Mouse (Mus musculus) gastrocnemius, postnatal 25 days (tissue): Measurements from ENCODE around the gene Pdcd2l. TPM values are rescaled to one million over a fixed set of nuclear protein-coding genes. Genes with fewer than 3 reads are reported as not detected.
"Not testable (repeated sequence)": the region's sequence is repeated elsewhere in the genome, so short reads cannot be mapped to it uniquely, and the experiment has no call there.

ENCODE experiments used
- DNase-seq: peaks from one replicate; pipeline ENCODE4 v3.0.0; 2022
- total RNA-seq, 2 experiments: library from RNA; stranded (reverse); gene quantifications; 1 replicate in 1 of 2; 2 replicates in 1 of 2; pipeline ENCODE4 v1.2.3; 2021

Gene Pdcd2l
- total RNA-seq, 2 experiments from 2014 or later, result 14.3 to 15.9 TPM

DNA sequence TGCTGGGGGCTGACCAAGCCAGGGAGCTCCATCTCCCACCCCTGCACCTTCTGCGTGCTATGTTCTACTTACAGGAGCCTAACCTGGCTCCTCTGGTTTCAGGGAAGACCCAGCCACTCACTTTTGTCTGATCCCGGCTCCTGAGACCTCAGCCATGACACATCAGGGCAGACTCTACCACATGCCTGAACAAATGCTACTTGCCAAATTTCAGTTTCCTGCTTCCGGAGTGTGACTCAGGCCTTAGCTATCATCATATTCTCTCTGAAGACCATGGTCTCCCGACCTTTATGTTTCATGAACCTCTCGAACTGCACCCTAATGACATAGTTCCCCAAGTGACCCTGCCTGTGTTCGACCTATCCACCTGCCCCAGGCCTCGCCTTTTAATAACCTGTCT lies 16.8 kb upstream of the Pdcd2l start:
- DNase-seq, result no peak

DNA sequence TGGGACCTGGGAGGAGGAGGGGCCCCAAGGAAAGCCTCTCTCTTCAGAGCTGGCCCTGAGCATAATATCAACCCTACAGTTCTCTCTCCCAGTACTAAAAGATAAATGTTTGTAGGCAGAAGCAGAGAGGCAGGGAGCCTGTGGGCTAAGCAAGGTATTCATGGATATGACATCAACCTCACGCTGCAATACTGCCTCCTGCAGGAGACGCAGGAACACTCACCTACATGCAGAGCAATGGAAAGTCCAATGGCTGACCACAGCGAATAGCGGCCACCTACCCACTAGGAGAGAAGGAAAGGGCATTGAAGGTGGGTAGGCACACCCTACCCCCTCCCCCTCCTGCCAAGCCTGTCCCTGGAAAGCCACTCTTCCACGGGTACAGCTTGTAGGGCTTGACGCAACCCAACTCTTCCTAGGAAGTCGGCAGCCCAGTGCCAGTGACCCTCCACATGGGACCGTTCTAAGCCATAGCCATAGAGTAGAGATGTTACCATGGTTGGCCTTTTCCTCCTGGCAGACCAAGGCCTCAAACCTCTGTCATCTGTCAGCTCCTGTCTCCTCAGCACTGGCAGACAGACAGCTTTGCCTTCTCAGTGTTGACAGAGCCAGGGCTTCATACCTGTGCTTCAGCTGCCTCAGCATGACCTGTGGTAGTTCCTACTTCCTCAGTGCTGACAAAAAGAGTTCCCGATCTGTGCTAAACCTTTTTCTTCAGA lies 11.7 kb upstream of the Pdcd2l start:
- peak; percentile 21 for DNase-seq

DNA sequence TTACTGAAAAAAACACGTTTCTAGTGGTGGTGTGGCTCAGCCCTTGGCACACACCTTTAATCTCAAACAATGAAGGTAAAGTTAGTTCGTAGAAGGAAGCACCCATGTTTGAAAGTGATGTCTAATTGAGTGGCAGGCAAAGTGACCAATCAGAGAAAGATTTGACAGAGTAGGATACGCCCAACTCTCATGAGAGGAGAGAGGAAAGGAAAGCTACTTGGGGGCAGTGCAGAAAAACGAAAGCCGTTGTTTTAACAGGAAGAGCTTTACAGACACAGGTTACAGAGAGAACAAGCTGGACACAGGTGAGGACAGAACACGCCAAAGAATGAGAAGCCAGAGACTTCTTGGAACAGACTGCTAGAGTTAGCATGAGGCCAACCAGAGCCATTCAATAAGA lies 9.9 kb upstream of the Pdcd2l start:
- DNase-seq, result no peak

DNA sequence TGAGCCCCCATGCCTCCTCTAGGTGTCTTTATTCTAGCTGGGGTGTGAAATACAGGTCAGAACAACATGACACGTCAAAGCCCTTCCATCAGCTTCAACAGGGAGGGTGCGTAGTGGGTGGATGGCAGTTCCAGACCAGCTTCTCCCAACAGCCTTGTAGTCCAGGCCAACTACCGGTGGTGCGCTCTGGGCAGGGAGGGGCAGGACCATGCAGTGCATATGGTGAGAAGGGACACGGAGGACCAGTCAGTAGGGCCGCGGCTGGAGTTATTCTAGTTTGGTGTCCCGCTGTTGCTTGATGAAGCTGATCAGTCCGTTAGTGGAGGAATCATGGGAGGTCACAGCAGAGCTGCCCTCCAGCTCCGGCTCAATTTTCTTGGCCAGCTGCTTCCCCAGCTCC lies 5.7 kb upstream of the Pdcd2l start:
- not testable (repeated sequence) for DNase-seq

DNA sequence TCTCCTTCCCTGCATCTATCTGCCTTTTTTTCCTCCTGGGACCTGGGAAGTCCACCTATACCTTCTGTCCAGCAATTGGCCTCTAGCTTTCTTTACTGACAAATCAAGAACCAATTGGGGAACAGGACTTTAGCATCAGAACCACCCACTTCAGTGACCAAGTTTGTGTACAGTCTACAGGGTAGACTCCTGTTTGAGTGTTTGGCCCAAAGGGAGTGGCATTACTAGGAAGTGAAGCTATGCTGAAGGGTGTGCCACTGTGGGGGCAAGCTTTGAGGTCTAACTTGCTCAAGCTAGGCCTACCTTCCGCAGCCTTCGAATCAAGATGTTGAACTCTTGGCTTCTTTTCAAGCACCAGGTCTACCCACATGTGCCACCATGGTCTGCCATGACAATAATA lies 4.4 kb upstream of the Pdcd2l start:
- no peak for DNase-seq

DNA sequence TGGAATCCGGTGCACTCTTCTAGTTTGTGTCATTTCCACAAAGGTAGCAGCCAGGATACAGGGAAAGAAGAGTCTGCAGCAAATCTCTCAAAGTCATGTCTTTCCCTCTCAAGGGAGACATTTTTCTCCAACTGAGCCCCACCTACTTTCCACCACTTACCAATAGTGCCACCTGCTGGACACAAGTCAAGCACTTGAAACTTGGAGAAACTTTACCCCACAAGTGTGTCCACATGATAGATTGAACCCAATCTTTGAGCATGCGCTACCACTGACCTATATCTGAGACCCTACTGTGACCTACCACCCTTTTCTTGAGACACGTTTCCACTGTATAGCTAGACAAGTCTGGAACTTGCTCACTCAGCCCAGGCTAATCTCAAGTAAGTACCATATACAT lies 1.9 kb upstream of the Pdcd2l start:
- no peak for DNase-seq

DNA sequence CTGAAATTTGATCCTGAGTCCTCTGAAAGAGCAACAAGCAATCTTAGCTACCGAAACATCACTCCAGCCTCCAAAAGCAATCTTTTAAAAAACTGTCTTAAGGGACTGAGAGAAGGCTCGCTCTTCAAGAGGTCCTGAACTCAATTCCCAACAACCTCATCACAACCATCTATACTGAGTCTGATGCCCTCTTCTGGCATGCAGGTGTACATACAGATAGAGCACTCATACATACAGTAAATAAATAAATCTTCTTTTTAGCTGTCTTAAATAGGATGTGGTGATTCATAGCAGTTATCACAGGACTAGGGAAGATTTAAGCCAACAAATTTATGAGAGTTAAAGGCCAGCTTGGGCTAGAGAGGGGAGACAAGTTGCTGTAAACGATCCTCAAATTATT lies 829 bp downstream of the Pdcd2l start:
- no peak for DNase-seq

DNA sequence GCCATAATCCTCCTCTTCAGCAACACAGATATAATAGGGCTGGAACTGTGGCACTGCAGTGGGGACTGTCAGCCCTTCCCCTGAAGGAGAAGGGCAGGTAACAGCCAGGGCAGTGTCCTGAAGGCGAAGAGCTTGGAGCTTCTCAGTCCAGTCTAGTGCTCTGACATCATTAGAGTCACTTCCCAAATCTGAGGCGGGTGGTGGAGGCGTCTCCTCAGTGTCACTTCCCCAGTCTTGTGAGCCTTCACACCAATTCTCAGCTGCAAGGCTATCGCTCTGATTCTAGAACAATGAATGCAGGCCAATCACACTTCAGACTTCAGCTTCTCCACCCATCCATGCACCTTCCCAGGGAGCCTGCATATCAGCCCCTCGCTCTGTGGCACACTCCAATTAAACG lies 3.6 kb downstream of the Pdcd2l start:
- DNase-seq, result no peak

DNA sequence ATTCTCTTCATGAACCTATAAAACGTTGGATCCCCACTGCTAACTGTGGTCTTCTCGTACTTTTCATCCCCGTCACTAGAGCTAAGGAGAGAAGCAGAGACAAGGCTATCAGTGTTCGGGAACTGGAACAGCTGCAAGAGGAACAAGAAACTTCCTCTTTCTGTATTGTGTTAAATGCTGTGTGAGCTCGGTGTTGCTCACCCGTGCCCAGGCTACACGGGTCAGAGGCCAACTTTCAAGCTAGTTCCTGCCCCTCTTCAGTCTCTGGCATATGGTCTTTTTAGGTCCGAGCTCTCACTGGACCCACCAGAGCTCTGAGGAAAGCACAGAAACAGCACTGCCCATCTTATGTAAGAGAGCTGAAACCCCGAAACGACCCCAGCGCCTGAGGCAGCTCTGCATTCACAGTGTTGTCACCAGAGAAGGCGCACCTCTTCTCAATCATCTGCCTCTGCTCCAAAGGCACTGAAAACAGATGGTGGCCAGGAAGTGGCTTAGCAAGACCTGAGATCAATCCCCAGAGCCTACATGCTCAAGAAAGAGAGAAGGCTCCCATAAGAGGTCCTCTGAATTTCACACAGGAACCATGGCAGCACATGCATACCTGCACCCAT lies 7.0 kb downstream of the Pdcd2l start:
- DNase-seq, result no peak

DNA sequence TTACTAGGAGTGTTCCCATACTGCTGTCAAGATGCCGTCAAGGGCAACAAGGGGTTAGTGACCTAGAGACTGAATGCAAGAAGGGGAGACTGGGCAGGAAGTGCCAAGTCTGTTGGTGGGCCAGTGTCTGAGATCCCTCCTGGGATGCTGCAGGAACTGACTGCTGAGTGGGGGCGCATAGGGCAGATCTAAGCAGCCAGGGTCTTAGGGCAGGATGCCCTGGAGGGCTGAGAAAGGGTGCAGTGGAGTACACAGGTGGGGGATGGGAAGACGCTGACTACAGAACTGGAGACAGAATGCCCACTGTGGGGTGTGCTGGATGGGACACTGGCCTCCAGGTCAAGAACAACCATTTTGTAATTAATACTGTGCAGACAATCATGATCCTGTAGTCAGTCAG lies 12.7 kb downstream of the Pdcd2l start:
- no peak for DNase-seq

DNA sequence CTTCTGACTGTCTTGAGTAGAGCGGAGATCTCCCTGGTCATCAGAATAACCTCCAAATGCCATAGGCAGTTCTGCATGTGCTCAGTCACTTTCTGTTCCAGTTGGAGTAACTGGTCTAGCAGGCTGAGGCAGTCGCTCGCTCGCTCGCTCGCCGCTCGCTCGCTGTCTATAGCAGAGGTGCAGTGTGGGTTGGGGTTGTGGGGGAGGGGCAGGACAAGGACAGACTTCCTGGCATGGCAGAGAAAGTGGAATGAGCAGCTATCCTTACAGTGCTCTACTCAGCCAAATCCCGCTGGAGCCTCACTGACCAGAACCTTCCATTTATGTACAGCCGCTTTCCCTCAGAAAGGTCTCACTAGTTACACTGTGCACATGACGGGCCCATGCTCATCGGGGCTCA lies 13.1 kb downstream of the Pdcd2l start:
- DNase-seq, result no peak

DNA sequence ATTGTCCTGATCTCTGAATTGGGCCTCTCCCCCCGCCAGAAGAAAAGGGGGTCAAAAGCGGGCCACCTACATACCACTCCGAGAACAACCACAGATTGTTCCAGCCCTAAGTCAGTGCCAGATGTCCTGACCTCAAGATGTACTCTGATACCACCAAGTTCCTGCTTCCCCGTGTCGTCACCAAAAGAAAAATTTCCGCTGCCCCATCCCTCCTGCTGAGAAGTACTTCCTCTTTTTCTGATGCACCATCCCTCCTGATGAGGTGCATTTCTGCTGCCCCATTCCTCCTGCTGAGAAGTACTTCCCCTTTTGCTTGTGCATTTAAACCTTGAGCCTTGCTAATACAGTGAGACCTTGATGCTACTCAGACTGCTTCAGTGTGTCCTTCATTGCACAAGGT lies 20.2 kb downstream of the Pdcd2l start:
- not testable (repeated sequence) for DNase-seq

DNA sequence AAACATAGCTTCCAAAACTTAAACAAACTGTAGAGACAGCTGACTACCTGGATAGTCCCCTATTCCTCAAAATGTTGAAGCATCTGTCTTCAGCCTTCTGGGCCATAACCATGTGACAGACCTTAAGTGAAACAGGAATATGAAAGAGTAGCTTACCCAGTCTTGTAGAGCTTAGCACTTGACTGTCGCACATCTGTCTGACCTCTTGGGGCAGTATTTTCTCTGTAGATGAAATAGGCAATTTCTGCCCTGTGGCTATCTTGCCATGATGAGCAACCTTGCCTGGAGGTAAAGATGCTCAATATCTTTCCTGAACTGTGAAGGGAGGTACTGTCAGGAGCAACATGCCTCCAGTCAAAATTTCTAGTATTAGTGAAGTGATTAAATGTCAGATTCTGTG lies 24.2 kb downstream of the Pdcd2l start:
- no peak for DNase-seq

DNA sequence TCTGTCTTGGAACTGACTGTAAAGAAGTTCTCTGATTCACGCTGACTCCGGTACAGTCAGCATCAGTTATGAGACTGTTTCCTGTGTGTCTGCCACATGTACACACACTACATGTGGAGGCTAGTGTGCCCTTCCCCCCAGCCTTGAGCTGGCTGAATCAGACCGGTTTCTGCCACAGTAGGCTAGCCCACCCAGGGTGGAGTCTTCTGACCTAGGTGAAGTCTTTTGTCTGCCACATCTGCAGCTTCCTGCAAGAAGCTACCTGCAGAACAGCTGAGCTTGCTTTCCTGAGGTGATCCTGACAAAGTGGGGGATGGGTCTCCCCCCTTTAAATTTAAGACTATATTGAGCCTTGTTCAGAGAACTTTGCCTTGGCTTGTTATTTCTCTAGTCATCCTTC lies 27.0 kb downstream of the Pdcd2l start, which contains the start of gene Uba2:
Gene Uba2, minus strand, starts transcription at position 146 of the 400 bp plus-strand sequence.
- no peak for DNase-seq

DNA sequence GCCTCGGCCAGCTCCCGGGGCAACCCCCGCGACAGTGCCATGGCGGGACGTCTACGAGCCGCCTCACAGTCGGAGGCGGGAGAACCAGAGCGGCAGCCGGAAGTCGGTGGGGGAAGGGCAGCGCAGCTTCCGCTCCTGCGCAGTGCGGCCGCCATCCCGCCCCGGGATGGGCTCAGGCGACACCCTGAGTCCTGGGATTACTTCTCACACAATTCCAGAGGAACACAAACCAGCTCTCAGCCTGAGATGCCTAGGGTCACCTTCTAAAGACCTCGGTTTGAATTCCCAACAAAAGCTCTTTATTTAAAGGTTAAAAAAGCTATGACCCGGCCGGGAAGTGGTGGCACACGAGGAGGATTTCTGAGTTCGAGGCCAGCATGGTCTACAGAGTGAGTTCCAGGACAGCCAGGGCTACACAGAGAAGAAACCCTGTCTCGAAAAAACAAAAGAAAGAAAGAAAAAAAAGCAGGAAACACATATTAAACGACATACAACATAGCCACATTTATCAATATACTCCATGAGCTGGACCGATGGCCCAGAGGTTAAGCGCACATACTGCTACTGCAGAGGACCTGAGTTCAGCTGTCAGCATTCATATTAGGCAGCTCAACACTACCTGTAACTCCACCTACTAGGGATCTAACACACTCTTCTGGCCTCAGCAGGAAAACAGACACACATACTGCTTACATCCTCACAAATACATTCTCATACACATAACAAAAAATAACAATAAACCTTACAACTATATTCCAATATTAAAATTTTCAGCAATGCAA lies 27.8 kb downstream of the Pdcd2l start:
- peak; percentile 89 for DNase-seq

DNA sequence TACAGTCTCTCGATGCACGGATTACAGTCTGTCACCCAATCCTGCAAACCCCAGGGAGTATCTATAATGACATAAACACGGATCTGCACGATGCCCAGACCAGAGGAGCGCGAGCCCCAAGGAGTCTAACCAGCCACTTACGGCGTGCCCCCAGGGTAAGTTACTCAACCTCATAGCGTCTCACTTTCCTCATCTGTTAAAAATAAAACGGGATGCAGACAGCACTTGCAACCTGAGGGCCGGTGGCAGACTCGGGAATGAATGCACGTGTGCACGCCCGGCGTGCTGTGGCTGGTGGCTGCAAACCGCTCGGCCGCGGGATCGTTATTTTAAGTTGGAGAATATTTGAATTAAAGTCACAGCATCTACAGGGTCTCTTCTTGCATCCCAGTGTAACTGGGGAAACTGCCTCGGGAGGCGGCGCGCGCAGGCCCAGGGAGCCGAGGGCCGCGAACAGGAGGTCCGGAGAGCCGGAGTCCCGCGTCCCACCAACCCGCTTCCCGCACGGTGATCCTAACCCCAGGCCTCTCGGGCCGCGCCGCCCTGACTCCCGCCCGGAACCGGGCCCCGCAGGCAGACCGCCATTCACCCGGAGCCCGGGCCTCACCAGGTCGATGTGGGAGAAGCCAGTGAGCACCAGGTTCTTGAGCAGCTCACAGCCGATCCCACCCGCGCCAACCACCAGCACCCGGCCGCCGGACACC lies 28.5 kb downstream of the Pdcd2l start:
- peak; percentile 42 for DNase-seq

DNA sequence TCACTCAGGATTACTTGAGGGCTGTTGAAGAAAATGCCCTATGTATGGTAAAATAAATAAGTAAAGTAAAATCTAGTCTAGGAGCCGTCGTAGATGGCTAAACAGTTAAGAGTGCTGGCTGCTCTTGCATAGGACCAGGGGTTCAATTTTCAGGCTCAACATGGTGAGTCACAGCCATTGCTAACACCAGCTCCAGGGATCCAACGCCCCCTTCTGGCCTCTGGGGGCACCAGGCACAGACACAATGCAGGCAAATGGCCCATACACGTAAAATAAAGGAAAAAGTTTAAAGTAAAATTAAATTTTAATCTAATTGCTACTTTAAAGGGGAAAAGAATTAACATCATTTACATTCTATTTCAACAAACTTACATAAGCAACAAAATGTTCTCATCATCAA lies 29.6 kb downstream of the Pdcd2l start:
- no peak for DNase-seq

DNA sequence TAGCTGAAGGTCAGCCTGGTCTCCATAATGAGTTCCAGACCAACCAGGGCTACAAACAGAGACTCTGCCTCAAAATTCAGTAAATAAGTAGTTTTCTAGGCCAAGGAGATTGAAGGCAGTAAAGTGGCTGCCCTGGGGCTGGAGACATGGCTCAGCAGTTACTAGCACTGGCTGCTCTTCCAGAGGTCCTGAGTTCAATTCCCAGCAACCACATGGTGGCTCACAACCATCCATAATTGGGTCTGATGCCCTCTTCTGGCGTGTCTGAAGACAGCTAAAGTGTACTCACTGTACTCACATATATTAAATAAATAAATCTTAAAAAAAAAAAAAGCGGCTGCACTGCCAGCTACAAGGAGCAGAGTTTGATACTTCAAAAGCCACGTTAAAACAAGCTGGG lies 30.5 kb downstream of the Pdcd2l start:
- DNase-seq, result no peak

DNA sequence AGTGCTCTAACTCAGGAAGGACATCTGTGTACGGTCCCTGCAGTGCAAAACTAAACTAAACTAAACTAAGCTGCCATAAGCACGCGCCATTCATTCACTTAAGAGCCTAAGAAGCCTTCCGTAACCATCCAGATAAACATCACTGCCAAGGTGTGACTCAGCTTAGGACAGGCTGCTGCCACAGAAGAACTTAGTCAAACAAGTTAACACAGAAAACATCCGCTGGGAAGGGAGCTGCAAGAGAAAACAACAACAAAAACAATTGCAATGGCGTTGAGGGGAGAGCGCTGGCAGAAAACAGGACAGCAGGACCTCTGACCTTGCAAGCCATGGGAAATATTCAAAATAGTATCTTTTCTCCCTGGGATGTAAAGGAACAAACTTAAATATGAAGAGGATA lies 31.8 kb downstream of the Pdcd2l start:
- DNase-seq, result no peak

DNA sequence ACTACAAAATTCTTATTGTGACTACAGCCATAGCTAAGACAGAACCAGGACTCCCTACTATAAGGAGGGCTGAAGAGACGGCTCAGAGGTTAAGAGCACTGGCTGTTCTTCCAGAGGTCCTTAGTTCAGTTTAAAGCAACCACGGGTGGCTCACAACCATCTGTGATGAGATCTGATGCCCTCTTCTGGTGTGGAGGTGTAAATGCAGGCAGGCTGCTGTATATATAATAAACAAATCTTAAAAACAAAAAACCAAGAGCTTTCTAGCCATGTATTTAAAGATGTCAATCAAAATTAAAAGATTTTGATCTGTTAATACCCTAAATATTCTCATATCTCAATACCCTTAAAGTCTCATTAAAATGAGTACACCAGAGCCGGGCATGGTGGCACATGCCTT lies 37.3 kb downstream of the Pdcd2l start:
- DNase-seq, result no peak

DNA sequence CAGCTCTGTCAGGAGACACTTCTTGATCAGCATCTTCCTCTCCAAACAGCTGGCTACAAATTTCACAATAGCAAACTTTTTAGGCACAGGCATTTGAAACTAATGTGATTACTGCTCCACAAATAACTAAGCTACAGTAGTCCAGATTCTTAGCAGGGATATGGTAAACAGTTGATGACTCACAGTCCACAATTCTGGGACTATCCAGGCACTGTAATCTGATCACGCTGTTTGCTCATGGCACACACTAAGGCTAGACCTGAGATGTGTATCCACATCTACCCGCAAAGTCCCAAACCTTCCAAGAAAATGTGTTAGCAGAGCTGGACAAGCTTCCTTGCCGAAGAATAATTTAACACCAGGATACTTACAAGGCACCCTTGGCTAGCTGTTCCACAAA lies 38.5 kb downstream of the Pdcd2l start:
- DNase-seq, result no peak

DNA sequence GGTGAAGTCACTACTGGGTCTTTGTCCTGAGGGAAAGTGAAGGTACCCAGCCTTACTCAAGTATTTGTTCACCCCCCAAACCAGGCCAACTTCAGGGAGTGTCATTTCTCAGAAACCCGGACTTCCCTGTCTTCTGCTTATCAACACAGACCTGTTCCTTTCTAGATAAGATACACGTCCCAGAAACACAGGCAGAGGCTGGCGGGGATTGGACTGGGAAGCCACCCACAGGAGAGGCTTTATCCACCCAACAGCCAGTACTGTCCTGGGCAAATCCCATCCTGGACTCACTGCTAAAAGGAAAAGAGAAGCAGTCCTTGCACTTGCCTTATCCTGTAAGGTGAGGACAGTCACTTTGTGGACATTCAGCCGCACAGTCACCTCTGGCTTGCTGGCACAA lies 49.3 kb downstream of the Pdcd2l start:
- DNase-seq, result no peak

DNA sequence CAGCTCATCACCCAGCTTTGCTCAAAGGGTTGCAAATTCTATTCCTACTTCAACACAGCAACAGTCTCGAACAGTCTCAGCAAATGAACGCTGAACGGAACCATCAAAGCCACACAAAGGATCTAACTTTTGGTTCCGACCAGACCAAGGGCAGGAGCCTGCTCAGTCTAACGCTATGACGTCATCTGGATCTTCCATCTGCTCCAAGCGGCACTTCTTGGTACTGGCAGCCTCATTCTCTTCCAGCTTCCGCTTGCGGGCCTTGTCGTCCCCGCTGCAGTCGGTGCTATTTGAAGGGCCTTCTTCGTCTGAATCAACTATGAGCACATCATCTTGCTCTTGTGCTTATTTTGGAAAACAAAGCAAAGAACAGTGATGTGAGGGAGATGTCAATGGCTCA lies 55.3 kb downstream of the Pdcd2l start:
- DNase-seq, result no peak
